Mouse (Mus musculus): ENCODE measurements around the gene Lilra5. TPM values are rescaled to one million over a fixed set of nuclear protein-coding genes. Genes with fewer than 3 reads are reported as not detected.
"Not testable (repeated sequence)": the region's sequence is repeated elsewhere in the genome, so short reads cannot be mapped to it uniquely, and the experiment has no call there.

The Lilra5 gene
- polyA plus RNA-seq (2015; fragmentation: Nextera tagmentation; extraction: Ambion mirVana), result 0.14 and 0.15 TPM in 2 replicates

DNA sequence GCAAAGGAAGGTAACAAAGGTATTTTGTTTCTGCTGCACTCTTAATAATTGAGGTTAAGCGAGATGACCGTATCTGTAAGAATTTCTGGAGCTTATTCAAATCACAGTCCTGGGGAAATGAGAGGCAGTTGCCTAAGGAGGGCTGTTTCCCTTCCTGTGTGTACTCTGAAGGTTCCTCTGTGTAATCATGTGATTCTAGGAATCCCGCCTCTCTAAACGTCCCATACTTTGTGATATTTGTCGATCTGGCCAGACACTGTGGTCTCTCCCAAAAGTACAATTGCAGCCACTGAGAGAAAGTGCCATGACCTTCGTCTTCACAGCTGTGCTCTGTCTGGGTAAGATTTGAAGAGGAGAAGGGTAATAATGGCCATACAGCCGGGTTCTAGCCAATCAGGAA, at the start of gene Lilra5:
Gene Lilra5 (plus strand): TSS at position 301 of the 400 bp plus-strand sequence.
- no peak for ATAC-seq (replicated peaks; ENCODE audit: extremely low read depth, insufficient read depth, low FRiP score)
- no peaks in the 10 kb centered on the region for H3K4me1 ChIP-seq (ENCODE audit: control insufficient read depth, insufficient read depth, low read length)
- H3K4me2 ChIP-seq (ENCODE audit: low read depth, low read length), result no peak within 1 kb of the TSS
- H3K4me3 ChIP-seq (ENCODE audit: low read length), result no peak within 1 kb of the TSS
- WGBS, result 66% methylated on average over 7 of the region's 7 CpGs
- no peaks in the 10 kb centered on the region for H3K36me3 ChIP-seq (ENCODE audit: control insufficient read depth, insufficient read depth)
- H3K9me3 ChIP-seq (replicated peaks; ENCODE audit: control insufficient read depth, low read length), result no peaks in the 10 kb centered on the region
- no peak within 1 kb of the TSS for H3K9ac ChIP-seq (ENCODE audit: low read length)
- H3K27ac ChIP-seq (ENCODE audit: low read length), result no peak within 1 kb of the TSS
- no peaks in the 10 kb centered on the region for H3K27me3 ChIP-seq (ENCODE audit: control insufficient read depth, insufficient read depth, low read length)

DNA sequence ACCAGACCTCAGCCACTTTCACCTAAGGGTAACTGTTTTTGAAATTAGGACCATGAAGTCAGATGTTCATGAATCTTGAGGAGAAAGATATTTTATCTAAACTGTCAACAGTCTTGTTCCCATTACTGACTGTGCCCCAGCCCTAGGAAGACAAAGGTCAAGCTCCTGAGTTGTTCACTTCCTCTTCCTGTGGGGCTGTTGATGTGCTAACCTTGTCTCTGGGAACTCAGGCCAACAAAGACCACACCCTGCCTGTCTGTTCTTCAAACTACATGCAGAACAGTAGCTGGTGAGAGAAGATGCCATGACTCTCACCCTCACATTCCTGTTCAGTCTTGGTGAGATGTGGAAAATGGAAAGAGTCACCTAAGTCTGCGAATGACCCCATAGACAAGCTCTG, 30.4 kb upstream of the Lilra5 start:
- no peaks in the 10 kb centered on the region for H3K27me3 ChIP-seq (ENCODE audit: control insufficient read depth, insufficient read depth, low read length)
- no peak overlapping the region for H3K27ac ChIP-seq (ENCODE audit: low read length)
- no peak for ATAC-seq (replicated peaks; ENCODE audit: extremely low read depth, insufficient read depth, low FRiP score)
- H3K36me3 ChIP-seq (ENCODE audit: control insufficient read depth, insufficient read depth), result no peaks in the 10 kb centered on the region
- H3K9ac ChIP-seq (ENCODE audit: low read length), result no peak overlapping the region
- no peaks in the 10 kb centered on the region for H3K4me1 ChIP-seq (ENCODE audit: control insufficient read depth, insufficient read depth, low read length)
- no peak overlapping the region for H3K4me2 ChIP-seq (ENCODE audit: low read depth, low read length)
- WGBS, result 69% methylated on average over 1 of the region's 1 CpGs
- no peak overlapping the region for H3K4me3 ChIP-seq (ENCODE audit: low read length)
- no peaks in the 10 kb centered on the region for H3K9me3 ChIP-seq (replicated peaks; ENCODE audit: control insufficient read depth, low read length)

DNA sequence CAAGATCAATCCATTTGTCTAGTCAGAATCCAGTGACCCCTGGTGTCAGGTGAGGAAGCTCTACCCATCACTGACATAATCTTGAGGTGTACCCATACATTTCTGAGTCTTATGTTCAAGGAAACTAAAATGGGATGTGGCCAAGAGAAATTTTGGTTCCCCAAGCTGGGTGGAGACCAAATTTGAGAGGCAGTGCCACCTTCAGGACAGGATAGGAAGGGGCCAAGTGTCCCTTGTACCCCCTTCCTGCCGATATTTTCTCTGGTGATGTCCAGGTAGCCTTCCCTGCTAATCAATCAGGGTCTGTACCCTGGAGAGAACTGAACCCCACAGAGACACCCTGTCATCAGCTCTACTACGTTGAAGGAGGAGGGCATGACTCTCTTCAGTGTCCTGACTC, 28.9 kb upstream of the Lilra5 start:
- Histone ChIP-seq H3K36me3 (ENCODE audit: control insufficient read depth, insufficient read depth) (no peaks in the 10 kb centered on the region), H3K9me3 (replicated peaks; ENCODE audit: control insufficient read depth, low read length) (no peaks in the 10 kb centered on the region), H3K9ac (ENCODE audit: low read length) (no peak overlapping the region), H3K4me1 (ENCODE audit: control insufficient read depth, insufficient read depth, low read length) (no peaks in the 10 kb centered on the region), H3K4me2 (ENCODE audit: low read depth, low read length) (no peak overlapping the region), H3K4me3 (ENCODE audit: low read length) (no peak overlapping the region), H3K27me3 (ENCODE audit: control insufficient read depth, insufficient read depth, low read length) (no peaks in the 10 kb centered on the region), H3K27ac (ENCODE audit: low read length) (no peak overlapping the region)
- ATAC-seq (replicated peaks; ENCODE audit: extremely low read depth, insufficient read depth, low FRiP score), result no peak
- 38% methylated on average over 2 of the region's 2 CpGs for WGBS

DNA sequence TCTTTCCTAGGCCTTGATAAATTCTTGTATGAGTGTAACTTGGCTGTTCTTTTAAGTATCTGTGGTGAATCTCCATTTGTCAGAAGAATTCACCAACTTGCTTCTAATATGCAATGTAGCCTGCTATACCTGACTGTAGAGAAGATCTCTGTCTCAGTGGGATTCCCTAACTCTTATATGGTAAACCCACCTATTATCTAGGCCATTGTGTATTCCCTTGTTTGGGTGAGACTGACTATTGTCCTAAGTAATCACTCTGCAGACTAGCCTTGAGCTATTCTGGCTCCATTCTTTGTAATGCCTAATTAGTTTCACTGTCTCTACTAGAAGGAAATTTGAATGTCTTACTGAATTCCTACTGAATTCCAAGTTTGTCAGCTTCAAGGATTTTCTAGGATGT, 24.1 kb upstream of the Lilra5 start:
- not testable (repeated sequence) for H3K27me3 ChIP-seq (ENCODE audit: control insufficient read depth, insufficient read depth, low read length); H3K9ac ChIP-seq (ENCODE audit: low read length); ATAC-seq (replicated peaks; ENCODE audit: extremely low read depth, insufficient read depth, low FRiP score); H3K27ac ChIP-seq (ENCODE audit: low read length); H3K4me3 ChIP-seq (ENCODE audit: low read length); H3K4me2 ChIP-seq (ENCODE audit: low read depth, low read length); H3K4me1 ChIP-seq (ENCODE audit: control insufficient read depth, insufficient read depth, low read length); H3K36me3 ChIP-seq (ENCODE audit: control insufficient read depth, insufficient read depth); H3K9me3 ChIP-seq (replicated peaks; ENCODE audit: control insufficient read depth, low read length)

DNA sequence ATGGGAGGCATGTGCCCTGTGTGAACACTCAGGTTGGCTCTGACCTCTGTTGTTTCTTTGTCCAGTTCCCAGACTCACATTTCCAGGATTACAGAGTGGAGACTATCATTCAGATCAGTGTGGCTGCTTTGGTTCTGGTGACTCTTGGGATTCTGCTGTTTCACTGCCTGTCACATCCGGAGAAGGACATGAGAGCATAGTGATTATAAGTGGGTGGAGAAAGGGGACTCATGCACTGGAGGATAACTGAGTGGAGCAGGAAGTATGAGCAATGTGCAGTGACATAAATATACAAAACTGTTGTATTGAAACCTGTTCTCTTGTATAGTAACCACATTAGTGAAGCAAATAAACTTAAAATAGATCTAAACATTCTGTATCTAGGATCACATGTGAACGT, 22.2 kb upstream of the Lilra5 start:
- Histone ChIP-seq H3K27ac (ENCODE audit: low read length) (no peak overlapping the region), H3K9ac (ENCODE audit: low read length) (no peak overlapping the region), H3K4me1 (ENCODE audit: control insufficient read depth, insufficient read depth, low read length) (no peaks in the 10 kb centered on the region), H3K9me3 (replicated peaks; ENCODE audit: control insufficient read depth, low read length) (no peaks in the 10 kb centered on the region), H3K4me2 (ENCODE audit: low read depth, low read length) (no peak overlapping the region), H3K27me3 (ENCODE audit: control insufficient read depth, insufficient read depth, low read length) (no peaks in the 10 kb centered on the region), H3K36me3 (ENCODE audit: control insufficient read depth, insufficient read depth) (no peaks in the 10 kb centered on the region), H3K4me3 (ENCODE audit: low read length) (no peak overlapping the region)
- 63% methylated on average over 2 of the region's 2 CpGs for WGBS
- ATAC-seq (replicated peaks; ENCODE audit: extremely low read depth, insufficient read depth, low FRiP score), result no peak

DNA sequence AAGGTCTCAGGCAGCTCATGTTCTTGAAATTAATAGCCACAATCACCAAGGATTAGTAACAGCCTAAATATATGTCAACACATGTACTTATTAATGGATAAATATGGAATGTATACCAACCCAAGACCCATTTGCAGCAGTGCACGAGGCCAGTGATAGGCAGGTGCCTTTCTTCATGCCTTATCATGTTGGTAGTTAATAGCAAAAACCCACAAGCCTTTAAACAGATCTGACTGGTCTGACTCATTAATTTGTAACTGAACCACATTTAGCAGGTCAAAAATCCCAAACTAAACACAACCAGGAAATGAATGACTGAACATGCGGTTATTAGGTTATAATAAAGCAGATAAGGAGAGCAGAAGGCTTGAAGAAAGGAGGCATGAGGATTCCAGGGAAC, 21.7 kb upstream of the Lilra5 start:
- no peak for ATAC-seq (replicated peaks; ENCODE audit: extremely low read depth, insufficient read depth, low FRiP score)

DNA sequence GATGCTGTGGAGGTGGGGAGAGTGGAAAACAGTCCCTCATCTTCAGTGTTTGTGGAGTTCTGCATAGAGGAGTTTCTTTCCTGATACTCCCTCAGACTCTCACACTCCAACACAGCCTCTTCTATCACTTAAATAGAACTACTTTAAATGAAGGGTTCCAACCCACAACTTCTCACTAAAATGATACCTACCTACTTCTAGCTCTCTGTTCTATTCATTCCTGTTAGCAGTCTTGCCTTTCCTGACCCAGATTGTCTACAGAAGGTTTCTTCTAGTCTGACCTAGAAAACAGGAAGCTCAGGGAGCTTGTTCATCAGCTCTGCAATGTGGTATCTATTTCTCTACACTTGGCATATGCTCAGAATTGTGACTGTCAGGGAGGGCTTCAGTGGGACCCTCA, 2.0 kb upstream of the Lilra5 start:
- H3K9ac ChIP-seq (ENCODE audit: low read length), result no peak overlapping the region
- ATAC-seq (replicated peaks; ENCODE audit: extremely low read depth, insufficient read depth, low FRiP score), result no peak
- H3K27ac ChIP-seq (ENCODE audit: low read length), result no peak overlapping the region
- no peaks in the 10 kb centered on the region for H3K9me3 ChIP-seq (replicated peaks; ENCODE audit: control insufficient read depth, low read length)
- no peak overlapping the region for H3K4me2 ChIP-seq (ENCODE audit: low read depth, low read length)
- H3K4me1 ChIP-seq (ENCODE audit: control insufficient read depth, insufficient read depth, low read length), result no peaks in the 10 kb centered on the region
- H3K4me3 ChIP-seq (ENCODE audit: low read length), result no peak overlapping the region
- H3K36me3 ChIP-seq (ENCODE audit: control insufficient read depth, insufficient read depth), result no peaks in the 10 kb centered on the region
- H3K27me3 ChIP-seq (ENCODE audit: control insufficient read depth, insufficient read depth, low read length), result no peaks in the 10 kb centered on the region

More for the DNA sequence above, 21.7 kb upstream of the Lilra5 start:
- H3K36me3 ChIP-seq (ENCODE audit: control insufficient read depth, insufficient read depth), result no peaks in the 10 kb centered on the region
- no peaks in the 10 kb centered on the region for H3K27me3 ChIP-seq (ENCODE audit: control insufficient read depth, insufficient read depth, low read length)
- H3K4me3 ChIP-seq (ENCODE audit: low read length), result no peak overlapping the region
- no peak overlapping the region for H3K9ac ChIP-seq (ENCODE audit: low read length)
- no peak overlapping the region for H3K27ac ChIP-seq (ENCODE audit: low read length)
- WGBS, result 59% methylated on average over 2 of the region's 2 CpGs
- no peaks in the 10 kb centered on the region for H3K9me3 ChIP-seq (replicated peaks; ENCODE audit: control insufficient read depth, low read length)
- no peaks in the 10 kb centered on the region for H3K4me1 ChIP-seq (ENCODE audit: control insufficient read depth, insufficient read depth, low read length)
- H3K4me2 ChIP-seq (ENCODE audit: low read depth, low read length), result no peak overlapping the region

DNA sequence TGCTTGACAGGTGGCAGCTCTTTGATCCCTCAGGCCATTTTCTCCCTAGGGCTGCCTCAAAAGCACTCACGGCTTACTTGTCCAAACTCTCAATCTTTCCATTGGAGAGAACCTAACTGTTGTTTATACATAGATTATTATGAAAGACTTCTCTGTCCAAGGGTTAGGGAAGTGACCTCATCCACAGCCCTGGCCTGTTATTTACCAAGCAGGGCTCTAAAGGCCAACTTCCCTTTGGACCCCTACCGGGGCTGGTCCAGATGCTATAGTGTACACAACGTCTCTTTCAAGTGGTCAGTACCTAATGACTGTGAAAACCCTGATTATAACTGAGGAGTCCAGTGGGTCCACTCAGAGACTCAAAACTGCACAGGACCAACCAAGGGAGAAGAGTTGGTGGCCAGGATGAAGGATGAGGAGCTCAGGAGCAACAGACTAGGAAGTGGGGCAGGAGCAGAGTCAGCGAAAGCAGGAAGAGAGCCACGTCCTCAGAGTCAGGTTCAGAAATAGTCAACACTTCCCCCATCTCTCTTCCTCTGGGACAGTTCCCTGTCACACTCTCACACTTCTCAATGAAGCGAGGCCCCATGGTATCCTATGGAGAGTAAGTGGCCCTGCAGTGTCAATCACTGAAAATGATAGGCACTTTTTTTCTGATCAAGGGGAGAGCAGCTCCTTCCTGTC, 1.6 kb downstream of the Lilra5 start:
- Histone ChIP-seq H3K4me1 (ENCODE audit: control insufficient read depth, insufficient read depth, low read length) (no peaks in the 10 kb centered on the region), H3K27ac (ENCODE audit: low read length) (no peak overlapping the region), H3K27me3 (ENCODE audit: control insufficient read depth, insufficient read depth, low read length) (no peaks in the 10 kb centered on the region), H3K9ac (ENCODE audit: low read length) (no peak overlapping the region), H3K36me3 (ENCODE audit: control insufficient read depth, insufficient read depth) (no peaks in the 10 kb centered on the region), H3K4me2 (ENCODE audit: low read depth, low read length) (no peak overlapping the region), H3K4me3 (ENCODE audit: low read length) (no peak overlapping the region), H3K9me3 (replicated peaks; ENCODE audit: control insufficient read depth, low read length) (no peaks in the 10 kb centered on the region)
- no peak for ATAC-seq (replicated peaks; ENCODE audit: extremely low read depth, insufficient read depth, low FRiP score)
- WGBS, result 51% methylated on average over 6 of the region's 6 CpGs

DNA sequence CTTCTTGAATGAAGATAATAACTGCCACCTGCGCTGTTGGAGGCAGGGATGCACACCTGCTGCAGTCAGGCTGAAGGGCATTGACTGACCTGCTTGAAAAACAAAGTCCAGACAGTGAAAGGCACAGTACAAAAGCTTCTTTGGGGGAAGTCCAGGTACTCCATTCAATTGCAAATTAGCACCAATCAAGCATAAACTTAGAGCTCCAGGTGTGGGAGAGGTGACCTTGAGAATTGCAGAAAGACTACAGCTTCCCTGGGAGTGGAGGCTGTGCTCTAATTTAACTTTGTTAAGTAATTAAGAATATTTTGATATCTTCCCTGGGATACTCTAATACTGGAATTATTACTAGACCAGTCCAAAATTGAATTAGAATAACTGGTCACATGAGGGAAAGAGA, 13.7 kb downstream of the Lilra5 start:
- WGBS, result 73% methylated on average over 1 of the region's 1 CpGs
- H3K27me3 ChIP-seq (ENCODE audit: control insufficient read depth, insufficient read depth, low read length); H3K4me1 ChIP-seq (ENCODE audit: control insufficient read depth, insufficient read depth, low read length); H3K4me3 ChIP-seq (ENCODE audit: low read length); H3K27ac ChIP-seq (ENCODE audit: low read length); H3K9ac ChIP-seq (ENCODE audit: low read length); H3K4me2 ChIP-seq (ENCODE audit: low read depth, low read length); ATAC-seq (replicated peaks; ENCODE audit: extremely low read depth, insufficient read depth, low FRiP score); H3K9me3 ChIP-seq (replicated peaks; ENCODE audit: control insufficient read depth, low read length); H3K36me3 ChIP-seq (ENCODE audit: control insufficient read depth, insufficient read depth): not testable (repeated sequence)

All from heart, embryonic 16.5 days (tissue).